ENCODE assay signal across 9 mouse cellular contexts in the genomic region with DNA sequence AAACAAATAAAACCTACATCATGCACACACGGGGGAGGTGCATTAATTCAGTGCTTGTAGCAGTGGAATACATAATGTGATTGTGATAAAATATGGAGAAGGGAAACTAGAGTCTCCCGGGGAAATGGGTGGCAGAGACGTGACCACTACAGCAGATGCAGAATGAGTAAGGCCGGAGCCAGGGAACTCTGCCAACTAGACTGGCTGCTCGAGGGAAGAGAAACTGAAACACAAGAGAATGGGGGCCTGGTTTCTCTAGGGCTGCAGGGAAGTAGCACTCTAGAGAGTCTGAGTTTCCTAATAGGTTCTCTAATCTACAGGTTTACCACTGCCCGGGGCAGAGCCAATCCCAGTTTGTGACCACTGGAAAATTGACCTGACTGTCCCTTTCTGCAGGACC. TPM values are rescaled to one million over a fixed set of nuclear protein-coding genes. Genes with fewer than 3 reads are reported as not detected.
DNase-seq lines count a peak whose midpoint lies in the region; ATAC-seq lines count a peak whose summit lies in the region.
"Had no signal": no experiment of that assay in that cellular context is flagged by ENCODE, and none has a peak within 500 bp of the region (broad histone marks: within the 10 kb centered on the region; RNA-seq: fewer than 3 reads in every experiment).

No protein-coding gene starts in this region.

- H3K36me3 ChIP-seq in heart, embryonic 15.5 days, result no peaks in the 10 kb centered on the region

- H3K4me1 ChIP-seq in heart, embryonic 15.5 days (replicated peaks), result peaks cover 19% of the 10 kb centered on the region

- H3K27me3 ChIP-seq in heart, embryonic 15.5 days, result no peaks in the 10 kb centered on the region

- DNase-seq in cerebellum, postnatal 10 days, result peak; percentile 81 to 82
- DNase-seq in cerebellum, adult 9-10 months, result no peak
- peak; percentile 45 for DNase-seq in 3134 (ENCODE audit: extremely low read depth, insufficient read length, low spot score)
- peak; percentile 14 to 55 for DNase-seq in cerebellum, postnatal 25 days
- peak; percentile 65 for DNase-seq in layer of hippocampus, adult 9-10 months (ENCODE audit: low spot score)
- no peak for DNase-seq in thymus, postnatal 0 days (ENCODE audit: low spot score)

- no peaks in the 10 kb centered on the region for H3K9me3 ChIP-seq in heart, embryonic 15.5 days (replicated peaks)

- WGBS in heart, embryonic 15.5 days, result 30% methylated on average over 6 of the region's 6 CpGs

- no peak overlapping the region for H3K4me3 ChIP-seq in heart, embryonic 15.5 days

- ATAC-seq in heart, embryonic 15.5 days (replicated peaks; ENCODE audit: insufficient number of reproducible peaks, insufficient read depth, low FRiP score, low read depth), result no peak; the same call in 1 of the 2 replicates
- ATAC-seq in megakaryocyte, adult 5-6 weeks (ENCODE audit: poor library complexity, severe bottlenecking), result peak; percentile 87

- H3K9ac ChIP-seq in heart, embryonic 15.5 days, result no peak overlapping the region
- H3K9ac ChIP-seq: liver, embryonic 14.5 days had no signal

- H3K27ac ChIP-seq in heart, embryonic 15.5 days, result no peak overlapping the region
- H3K27ac ChIP-seq: liver, embryonic 14.5 days had no signal

- H3K4me2 ChIP-seq in heart, embryonic 15.5 days, result peak overlapping the region; percentile 9; the same call in 1 of the 2 replicates

RNA-seq across cellular contexts. Expression of a gene that starts 48.9 kb away (rescaled TPM):
- polyA plus RNA-seq in heart, embryonic 15.5 days (2015; fragmentation: Nextera tagmentation; extraction: Ambion mirVana), result 20.0 and 24.6 TPM in 2 replicates
- 8.6 and 10.8 TPM in 2 replicates for total RNA-seq in megakaryocyte, adult 5-6 weeks (2015)
- 1.8 and 3.0 TPM in 2 replicates for total RNA-seq in megakaryocyte, adult 5-6 weeks (2017)
- polyA plus RNA-seq in thymus, postnatal 0 days (2015; fragmentation: Nextera tagmentation; extraction: Ambion mirVana), result 19.7 and 20.3 TPM in 2 replicates

Comparison
In these comparisons a context has a peak if more than half of its experiments do, and no peak if none do; other contexts are left out.
1. DNase-seq: peak in cerebellum, postnatal 10 days (2 of 2), 3134 (single experiment), cerebellum, postnatal 25 days (2 of 2) and layer of hippocampus, adult 9-10 months (single experiment); none in cerebellum, adult 9-10 months (single experiment) and thymus, postnatal 0 days (single experiment).